Mouse (Mus musculus): ENCODE measurements at regions not wholly inside any gene's neighbourhood (a gene's known extent, or its start where the extent isn't known, plus 50 kb on each side); places are given as distances from the start of the nearest gene placed in this dataset.

DNA sequence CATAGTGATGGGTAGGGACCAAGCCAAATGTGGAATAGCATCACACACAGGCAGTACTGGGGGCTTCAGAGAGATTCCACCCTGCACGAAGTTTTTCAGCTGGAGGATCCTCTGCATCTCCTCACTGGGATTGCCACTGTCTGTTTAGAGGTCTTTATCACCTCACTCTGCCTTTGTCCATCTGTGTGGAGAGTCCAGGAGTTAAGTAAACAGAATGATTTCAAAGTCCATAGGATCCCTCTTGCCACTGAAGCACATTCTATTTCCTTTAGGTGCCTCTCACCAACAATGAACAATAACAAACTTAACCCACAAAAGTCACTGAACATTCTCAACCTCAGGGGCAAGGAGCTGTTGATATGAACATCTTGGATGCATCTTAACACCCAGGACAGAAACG, 82.7 kb downstream of the Lyplal1 start:
- TF ChIP-seq CTCF (IDR thresholded peaks at IDR 0.05; ENCODE audit: insufficient read depth, low read length) (no peak), POLR2A (IDR thresholded peaks at IDR 0.05; ENCODE audit: borderline replicate concordance, extremely low read depth, low read depth, low read length) (no peak)
